Mouse (Mus musculus) liver, postnatal 0 days (tissue): ENCODE results near the gene Rilp. TPM values are rescaled to one million over a fixed set of nuclear protein-coding genes. Genes with fewer than 3 reads are reported as not detected.
A peak's percentile ranks its signal among the peaks of the same experiment; 100 is the strongest.

ENCODE experiments used
- ATAC-seq: fragments of 200-750 bp; cut with Nextera tagmentation; 2 replicates; pipeline ENCODE4 v1.8.0; 2017; ENCODE audit warnings: mild to moderate bottlenecking, moderate library complexity
- DNase-seq: peaks from one replicate; pipeline ENCODE4 v3.0.0-alpha.2; 2016
- H3K27ac ChIP-seq: fragments of 300-500 bp; sonication (generic); 2 replicates; pipeline ENCODE4 v1.5.1; 2014; ENCODE audit warnings: antibody characterized with exemption, moderate library complexity, mild to moderate bottlenecking, low read depth
- H3K27me3 ChIP-seq: fragments of 300-500 bp; sonication (generic); 2 replicates; pipeline ENCODE4 v1.6.1; 2014; ENCODE audit warnings: low read length, control low read depth, mixed read lengths; ENCODE audit not compliant: insufficient read depth
- H3K36me3 ChIP-seq: fragments of 300-500 bp; sonication (generic); replicated peaks from 2 replicates; pipeline ENCODE4 v1.6.1; 2014; ENCODE audit warnings: mild to moderate bottlenecking, control low read depth, low read length, moderate library complexity, mixed read lengths; ENCODE audit not compliant: insufficient read depth
- H3K4me1 ChIP-seq: fragments of 300-500 bp; sonication (generic); 2 replicates; pipeline ENCODE4 v1.6.1; 2014; ENCODE audit warnings: antibody characterized with exemption, mild to moderate bottlenecking, control low read depth; ENCODE audit not compliant: insufficient read depth
- H3K4me2 ChIP-seq: fragments of 300-500 bp; sonication (generic); 2 replicates; pipeline ENCODE4 v1.6.1; 2014; ENCODE audit warnings: low read depth, mild to moderate bottlenecking, low read length, moderate library complexity, mixed read lengths
- H3K4me3 ChIP-seq: fragments of 300-500 bp; sonication (generic); 2 replicates; pipeline ENCODE4 v1.5.1; 2014; ENCODE audit warnings: low read depth, low read length
- H3K9ac ChIP-seq: fragments of 300-500 bp; sonication (generic); replicated peaks from 2 replicates; pipeline ENCODE4 v1.6.1; 2014; ENCODE audit warnings: mild to moderate bottlenecking, moderate library complexity
- H3K9me3 ChIP-seq: fragments of 300-500 bp; sonication (generic); 2 replicates; pipeline ENCODE4 v1.6.1; 2016; ENCODE audit warnings: mild to moderate bottlenecking, control low read depth, low read length, mixed read lengths
- CTCF ChIP-seq: sonication (generic); IDR thresholded peaks from 2 replicates; pipeline ENCODE4 v1.5.1; 2016; ENCODE audit warnings: antibody characterized with exemption, low read depth
- EP300 ChIP-seq: IDR thresholded peaks from 2 replicates; pipeline ENCODE4 v1.6.1; 2016; ENCODE audit warnings: antibody characterized with exemption, low read depth, mild to moderate bottlenecking
- WGBS: fragments of 180-500 bp; shearing (Covaris S2); extraction: QIAGEN DNeasy Blood & Tissue Kit; methylation state at CpG from one replicate; pipeline ENCODE4 v1.1.7; 2014; ENCODE audit not compliant: insufficient replicate concordance; 5-methylcytosine and 5-hydroxymethylcytosine counted together
- polyA plus RNA-seq: library from polyadenylated mRNA; unstranded; fragments of >200 nt; fragmentation: Nextera tagmentation; extraction: Ambion mirVana; gene quantifications from 2 replicates; pipeline ENCODE4 v1.2.1, GENCODE M21; 2015

The Rilp gene
- polyA plus RNA-seq, result 13.2 and 13.4 TPM in 2 replicates

GRCm38 (mm10) chr11:75509741-75510626 is at the start of gene Rilp:
TSS of gene Rilp (plus strand) at chr11:75510094.
- H3K4me2 ChIP-seq, result peak within 1 kb of the TSS; percentile 99
- H3K4me3 ChIP-seq, result peak within 1 kb of the TSS; percentile 68
- H3K27ac ChIP-seq, result peak within 1 kb of the TSS; percentile 98
- WGBS, result 4% methylated on average over 41 of the region's 43 CpGs
- peak within 1 kb of the TSS; percentile 91 for H3K9ac ChIP-seq
- H3K9me3 ChIP-seq, result no peaks in the 10 kb centered on the region
- no peaks in the 10 kb centered on the region for H3K27me3 ChIP-seq
- peak; percentile 88 for ATAC-seq
- TF ChIP-seq EP300 (peak; percentile 60; the same call in 1 of the 2 replicates), CTCF (peak; percentile 43)
- H3K36me3 ChIP-seq, result peaks cover 46% of the 10 kb centered on the region
- peak; percentile 84 for DNase-seq
- H3K4me1 ChIP-seq, result peaks cover 24% of the 10 kb centered on the region

GRCm38 (mm10) chr11:75460103-75460843 is 49.6 kb upstream of the Rilp start:
- Histone ChIP-seq H3K4me2 (peak overlapping the region; percentile 92), H3K4me1 (peaks cover 47% of the 10 kb centered on the region), H3K27ac (peak overlapping the region; percentile 99), H3K36me3 (peaks cover 17% of the 10 kb centered on the region), H3K27me3 (no peaks in the 10 kb centered on the region), H3K9ac (peak overlapping the region; percentile 69), H3K9me3 (no peaks in the 10 kb centered on the region), H3K4me3 (peak overlapping the region; percentile 49)
- peak; percentile 89 for TF ChIP-seq EP300
- no peak for TF ChIP-seq CTCF
- ATAC-seq, result peak; percentile 40
- 2% methylated on average over 19 of the region's 19 CpGs for WGBS
- peak; percentile 91 for DNase-seq

- H3K36me3 ChIP-seq, result peaks cover 24% of the 10 kb centered on the region
- DNase-seq (peak; percentile 99), ATAC-seq (peak; percentile 84)
- H3K27ac ChIP-seq, result peak within 1 kb of the TSS; percentile 99
- H3K4me3 ChIP-seq, result peak within 1 kb of the TSS; percentile 76
- H3K27me3 ChIP-seq, result no peaks in the 10 kb centered on the region
- peak within 1 kb of the TSS; percentile 92 for H3K4me2 ChIP-seq
- WGBS, result under 1% methylated on average over 46 of the region's 46 CpGs
- peaks cover 47% of the 10 kb centered on the region for H3K4me1 ChIP-seq
- no peaks in the 10 kb centered on the region for H3K9me3 ChIP-seq
- no peak; the same call in 1 of the 2 replicates for TF ChIP-seq CTCF
- peak; percentile 70; the same call in 1 of the 2 replicates for TF ChIP-seq EP300
- H3K9ac ChIP-seq, result peak within 1 kb of the TSS; percentile 93
Observed at GRCm38 (mm10) chr11:75460844-75461742, 48.8 kb upstream of the Rilp start, which contains the start of gene Tlcd2. TSS of gene Tlcd2 (plus strand) at chr11:75461715.

DNA sequence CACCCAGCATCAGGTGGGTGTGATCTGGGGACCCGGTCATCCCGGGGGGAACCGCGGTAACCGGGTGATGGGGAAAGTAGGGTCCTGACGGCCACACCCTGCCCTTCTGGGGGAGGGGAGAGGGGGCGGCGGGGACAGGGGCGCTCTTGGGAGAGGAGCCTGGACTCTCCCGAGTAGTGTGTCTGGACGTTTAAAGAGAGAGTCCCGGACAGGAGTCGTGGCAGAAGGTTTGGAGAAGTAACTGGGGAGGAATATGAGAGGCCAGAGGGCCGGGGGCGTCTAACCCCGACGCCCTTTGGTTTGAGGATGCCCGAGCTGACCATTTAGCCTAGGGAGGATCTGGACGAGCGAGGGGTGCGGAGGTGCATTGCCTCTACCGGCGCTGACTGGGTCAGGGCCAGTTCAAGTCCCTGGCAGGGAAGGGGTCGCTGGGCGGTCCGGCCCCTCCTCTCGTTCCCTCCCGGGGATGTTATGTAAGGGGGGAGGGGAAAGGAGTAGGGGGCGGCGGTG is 48.1 kb upstream of the Rilp start:
- Histone ChIP-seq H3K27me3 (no peaks in the 10 kb centered on the region), H3K9me3 (no peaks in the 10 kb centered on the region), H3K27ac (peak overlapping the region; percentile 93), H3K4me2 (peak overlapping the region; percentile 75), H3K4me3 (peak overlapping the region; percentile 76), H3K9ac (peak overlapping the region; percentile 93), H3K36me3 (peaks cover 24% of the 10 kb centered on the region), H3K4me1 (peaks cover 47% of the 10 kb centered on the region)
- ATAC-seq (no peak), DNase-seq (no peak)
- TF ChIP-seq EP300 (no peak), CTCF (no peak)
- under 1% methylated on average over 28 of the region's 30 CpGs for WGBS

DNA sequence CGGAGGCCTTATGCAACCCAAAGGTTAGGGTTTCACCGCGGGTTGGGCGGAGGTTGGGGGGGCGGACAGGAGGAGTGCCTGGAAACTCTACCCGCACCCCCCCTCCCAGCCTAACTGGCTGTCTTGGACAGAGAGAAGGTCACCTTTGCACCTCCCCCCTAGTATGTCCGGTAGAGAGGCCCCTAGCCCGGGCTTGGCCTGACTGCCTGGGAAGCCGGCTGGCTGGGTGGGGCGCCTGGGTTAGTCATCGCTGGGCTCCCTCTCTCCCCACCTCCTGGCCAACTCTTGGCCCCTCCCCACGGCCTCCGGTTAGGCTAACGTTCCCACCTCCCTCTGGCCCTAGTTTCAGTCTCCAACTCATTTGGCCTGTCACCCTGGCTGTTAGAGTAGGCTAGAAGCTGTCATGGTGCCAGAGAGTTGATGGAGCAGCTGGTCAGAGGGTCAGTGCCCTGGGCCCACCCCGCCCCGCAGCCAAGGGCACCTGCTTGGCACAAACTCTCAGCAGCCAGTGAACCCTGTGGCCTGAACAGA is 47.6 kb upstream of the Rilp start:
- 5% methylated on average over 16 of the region's 16 CpGs for WGBS
- TF ChIP-seq EP300, result no peak
- TF ChIP-seq CTCF, result no peak

More for the DNA sequence above, 47.6 kb upstream of the Rilp start:
- Histone ChIP-seq H3K4me3 (peak overlapping the region; percentile 76), H3K27ac (peak overlapping the region; percentile 93), H3K4me2 (peak overlapping the region; percentile 75), H3K4me1 (peaks cover 48% of the 10 kb centered on the region), H3K36me3 (peaks cover 24% of the 10 kb centered on the region), H3K9ac (peak overlapping the region; percentile 93), H3K27me3 (no peaks in the 10 kb centered on the region), H3K9me3 (no peaks in the 10 kb centered on the region)
- ATAC-seq, result peak; percentile 28
- peak; percentile 86 for DNase-seq
